Comparison of ENCODE assay signal across 24 mouse cellular contexts in the genomic region with DNA sequence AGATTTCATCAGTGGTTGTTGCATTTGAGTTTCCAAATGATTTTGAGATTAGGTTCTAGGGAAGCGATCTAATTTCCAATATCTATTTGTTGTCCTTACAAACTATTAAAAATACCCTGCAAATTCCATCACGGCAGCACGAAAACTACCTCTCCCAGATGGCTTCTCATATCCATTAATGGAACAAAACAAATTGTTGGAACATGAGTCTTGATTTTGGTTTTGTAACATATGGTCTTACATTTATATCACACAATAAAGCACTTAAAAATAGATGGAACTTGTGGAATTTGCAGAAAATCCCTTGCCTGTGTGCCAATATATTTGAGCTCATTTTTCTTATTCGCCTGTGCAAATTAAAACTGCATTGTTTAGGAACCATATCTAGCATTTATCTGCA.
"Had no signal": no experiment of that assay in that cellular context is flagged by ENCODE, and none has a peak within 500 bp of the region (broad histone marks: within the 10 kb centered on the region; RNA-seq: fewer than 3 reads in every experiment).

No protein-coding gene starts in this region.

- H3K4me3 ChIP-seq: heart, adult 2 months; heart, embryonic 13.5 days; heart, embryonic 15.5 days; hindbrain, embryonic 13.5 days; hindbrain, embryonic 15.5 days; kidney, embryonic 15.5 days; limb, embryonic 10.5 days; limb, embryonic 12.5 days; liver, embryonic 13.5 days; liver, embryonic 15.5 days had no signal

- ATAC-seq: hindbrain, postnatal 0 days; intestine, embryonic 16.5 days had no signal

- H3K27ac ChIP-seq: heart, adult 2 months; heart, embryonic 13.5 days; heart, embryonic 15.5 days; hindbrain, embryonic 13.5 days; hindbrain, embryonic 15.5 days; hindbrain, postnatal 0 days; kidney, embryonic 15.5 days; kidney, postnatal 0 days; limb, embryonic 10.5 days; limb, embryonic 12.5 days; liver, embryonic 13.5 days; liver, embryonic 15.5 days had no signal

- DNase-seq: gastrocnemius, postnatal 14 days; gastrocnemius, postnatal 36 days; heart, adult 11 months; heart, adult 2 months; heart, postnatal 14 days; heart, postnatal 36 days; kidney, adult 11 months; kidney, adult 2 months; kidney, adult 9 months; kidney, postnatal 14 days; kidney, postnatal 36 days; liver; liver, embryonic 13.5 days had no signal
